Mouse (Mus musculus) inflammation-experienced regulatory T-cells (primary cell): ENCODE measurements around the gene Prph2. TPM values are rescaled to one million over a fixed set of nuclear protein-coding genes. Genes with fewer than 3 reads are reported as not detected.

Experiments used
- polyA plus RNA-seq, 2 experiments: library from polyadenylated mRNA; unstranded; fragments of 100-300 nt; shearing (Covaris generic); gene quantifications; one replicate each; pipeline ENCODE4 v1.2.1; 2017

The Prph2 gene
- polyA plus RNA-seq = 1 to 10 TPM in 1 of 2 experiments, under 1 TPM in 1; 0.41 to 1.3 TPM

DNA sequence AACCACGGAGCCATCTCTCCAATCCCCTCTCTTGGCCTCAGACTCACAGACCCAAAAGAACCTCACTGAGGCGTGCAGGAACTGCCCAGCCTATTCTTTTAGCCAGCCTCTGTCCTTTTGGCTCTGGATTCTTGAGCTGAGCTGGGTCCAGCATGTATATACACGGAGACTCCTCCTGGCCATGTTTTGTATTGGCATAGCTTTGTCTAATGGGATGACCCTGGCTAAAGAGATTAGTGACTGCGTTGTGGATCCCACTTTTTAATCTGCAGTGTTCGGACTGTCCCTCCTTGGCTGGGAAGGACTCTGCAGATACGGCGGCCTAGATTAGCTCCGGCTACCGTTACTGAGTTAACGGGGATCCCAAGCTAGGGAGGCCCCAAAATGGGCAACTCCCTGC is at the start of gene Prph2:
TSS of gene Prph2 (plus strand) at position 274 of the 400 bp plus-strand sequence.

DNA sequence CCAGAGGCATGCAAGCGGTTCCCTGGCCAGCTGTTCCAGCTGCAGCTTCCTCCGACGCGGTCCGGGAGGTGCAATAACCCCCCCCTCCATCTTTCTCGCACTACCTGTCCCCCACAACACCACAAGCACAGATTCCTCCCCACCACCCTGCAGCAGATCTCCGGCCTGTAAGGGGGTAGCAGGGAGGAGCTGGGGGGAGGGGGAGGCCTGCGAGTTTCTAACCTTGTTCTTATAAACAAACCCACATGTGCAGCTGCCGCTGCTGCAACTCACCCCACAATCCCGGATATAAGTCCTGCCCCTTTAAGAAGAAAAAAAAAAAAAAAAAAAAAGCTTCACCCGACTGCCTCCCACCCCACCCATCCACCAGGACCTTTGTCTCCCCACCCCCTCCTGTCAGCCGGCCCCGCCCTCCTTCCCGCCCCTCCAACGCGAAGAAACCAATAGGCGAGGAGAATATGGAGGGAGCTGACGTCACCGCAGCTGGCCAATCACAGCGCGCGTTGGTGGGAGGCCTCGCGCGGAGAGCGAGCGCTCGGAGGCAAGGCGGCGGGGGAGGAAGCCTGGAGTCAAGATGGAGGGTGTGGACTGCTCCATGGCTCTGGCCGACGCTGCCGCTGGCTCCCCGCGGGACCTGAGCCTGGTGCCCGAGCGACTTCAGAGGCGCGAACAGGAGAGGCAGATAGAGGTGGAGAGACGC is 20.0 kb upstream of the Prph2 start, which contains the start of gene Tbcc:
TSS of gene Tbcc (plus strand) at position 569 of the 700 bp plus-strand sequence.

Other genes starting within 250 kb of the Prph2 start
- gene Rrp36, start 236.1 kb upstream of the Prph2 start, polyA plus RNA-seq = 10 to 100 TPM; 58.4 to 61.9 TPM
- 100 to 1,000 TPM; 121 to 157 TPM for gene Mea1, start 231.7 kb upstream of the Prph2 start, polyA plus RNA-seq
- gene Klhdc3, start 229.5 kb upstream of the Prph2 start, polyA plus RNA-seq = 10 to 100 TPM; 49.1 to 55.5 TPM
- 10 to 100 TPM; 68.8 to 83.5 TPM for gene Ppp2r5d, start 205.3 kb upstream of the Prph2 start, polyA plus RNA-seq
- gene Pex6, start 199.0 kb upstream of the Prph2 start, polyA plus RNA-seq = 10 to 100 TPM; 46.9 to 49.2 TPM
- gene Gnmt, start 181.3 kb upstream of the Prph2 start, polyA plus RNA-seq = 1 to 10 TPM; 1.2 to 2.7 TPM
- 10 to 100 TPM; 52.9 to 67.7 TPM for gene Cnpy3, start 158.2 kb upstream of the Prph2 start, polyA plus RNA-seq
- gene Ptcra, start 146.7 kb upstream of the Prph2 start, polyA plus RNA-seq = under 1 TPM in 1 of 2 experiments, not detected in 1; 0.66 TPM
- gene 2310039H08Rik, start 137.8 kb upstream of the Prph2 start, polyA plus RNA-seq = 10 to 100 TPM; 25.3 to 26.4 TPM
- 100 to 1,000 TPM; 118 to 123 TPM for gene Rpl7l1, start 127.8 kb upstream of the Prph2 start, polyA plus RNA-seq
- 10 to 100 TPM; 35.0 to 36.8 TPM for gene Bicral, start 52.0 kb upstream of the Prph2 start, polyA plus RNA-seq
- 10 to 100 TPM; 52.3 to 54.9 TPM for gene Tbcc, start 19.8 kb upstream of the Prph2 start, polyA plus RNA-seq
- gene Ubr2, start 100.1 kb downstream of the Prph2 start, polyA plus RNA-seq = 10 to 100 TPM; 51.5 to 54.6 TPM